Mouse (Mus musculus) heart, postnatal 0 days (tissue): Measurements from ENCODE around the gene Tomm34. TPM values are rescaled to one million over a fixed set of nuclear protein-coding genes. Genes with fewer than 3 reads are reported as not detected.
A peak's percentile ranks its signal among the peaks of the same experiment; 100 is the strongest.

Experiments
- ATAC-seq: fragments of 200-750 bp; cut with Nextera tagmentation; 2 replicates; pipeline ENCODE4 v1.8.0; 2017; ENCODE audit warnings: low read depth, moderate number of reproducible peaks, moderate library complexity; ENCODE audit not compliant: insufficient read depth
- DNase-seq: peaks from one replicate; pipeline ENCODE4 v3.0.0-alpha.2; 2016; ENCODE audit warnings: low spot score
- H3K27ac ChIP-seq: fragments of 300-500 bp; sonication (generic); 2 replicates; pipeline ENCODE4 v1.5.1; 2014; ENCODE audit warnings: low read depth, mild to moderate bottlenecking
- H3K27me3 ChIP-seq: fragments of 300-500 bp; sonication (generic); 2 replicates; pipeline ENCODE4 v1.6.1; 2014; ENCODE audit warnings: low read length, mixed read lengths; ENCODE audit not compliant: control insufficient read depth, insufficient read depth
- H3K36me3 ChIP-seq: fragments of 300-500 bp; sonication (generic); replicated peaks from 2 replicates; pipeline ENCODE4 v1.6.1; 2014; ENCODE audit warnings: low read length, mixed read lengths; ENCODE audit not compliant: control insufficient read depth, insufficient read depth
- H3K4me1 ChIP-seq: fragments of 300-500 bp; sonication (generic); 2 replicates; pipeline ENCODE4 v1.6.1; 2014; ENCODE audit warnings: antibody characterized with exemption; ENCODE audit not compliant: control insufficient read depth, insufficient read depth
- H3K4me2 ChIP-seq: fragments of 300-500 bp; sonication (generic); 2 replicates; pipeline ENCODE4 v1.6.1; 2014; ENCODE audit warnings: low read depth, mild to moderate bottlenecking, low read length, moderate library complexity
- H3K4me3 ChIP-seq: fragments of 300-500 bp; sonication (generic); 2 replicates; pipeline ENCODE4 v1.5.1; 2014; ENCODE audit warnings: low read depth, low read length
- H3K9ac ChIP-seq: fragments of 300-500 bp; sonication (generic); replicated peaks from 2 replicates; pipeline ENCODE4 v1.6.1; 2014; ENCODE audit warnings: low read depth, low read length, mixed read lengths
- H3K9me3 ChIP-seq: fragments of 300-500 bp; sonication (generic); replicated peaks from 2 replicates; pipeline ENCODE4 v1.6.1; 2016; ENCODE audit warnings: low read length; ENCODE audit not compliant: control insufficient read depth
- CTCF ChIP-seq: IDR thresholded peaks from 2 replicates; pipeline ENCODE4 v1.5.1; 2016; ENCODE audit warnings: antibody characterized with exemption, control low read depth, low read depth
- EP300 ChIP-seq: IDR thresholded peaks from 2 replicates; pipeline ENCODE4 v1.6.1; 2016; ENCODE audit warnings: antibody characterized with exemption, low read depth
- WGBS: fragments of 180-500 bp; shearing (Covaris S2); extraction: QIAGEN DNeasy Blood & Tissue Kit; methylation state at CpG from one replicate; pipeline ENCODE4 v1.1.7; 2014; 5-methylcytosine and 5-hydroxymethylcytosine counted together
- polyA plus RNA-seq: library from polyadenylated mRNA; unstranded; fragments of >200 nt; fragmentation: Nextera tagmentation; extraction: Ambion mirVana; gene quantifications from 2 replicates; pipeline ENCODE4 v1.2.1, GENCODE M21; 2015
- total RNA-seq: library from RNA; depleted of rRNA; stranded (reverse); fragments of >200 nt; gene quantifications from 2 replicates; pipeline ENCODE4 v1.2.3, GENCODE M21; 2014; ENCODE audit warnings: low replicate concordance

Gene Tomm34
- total and polyA plus RNA-seq, 2 experiments from 2014 or later, result 35.1 to 46.6 TPM

DNA sequence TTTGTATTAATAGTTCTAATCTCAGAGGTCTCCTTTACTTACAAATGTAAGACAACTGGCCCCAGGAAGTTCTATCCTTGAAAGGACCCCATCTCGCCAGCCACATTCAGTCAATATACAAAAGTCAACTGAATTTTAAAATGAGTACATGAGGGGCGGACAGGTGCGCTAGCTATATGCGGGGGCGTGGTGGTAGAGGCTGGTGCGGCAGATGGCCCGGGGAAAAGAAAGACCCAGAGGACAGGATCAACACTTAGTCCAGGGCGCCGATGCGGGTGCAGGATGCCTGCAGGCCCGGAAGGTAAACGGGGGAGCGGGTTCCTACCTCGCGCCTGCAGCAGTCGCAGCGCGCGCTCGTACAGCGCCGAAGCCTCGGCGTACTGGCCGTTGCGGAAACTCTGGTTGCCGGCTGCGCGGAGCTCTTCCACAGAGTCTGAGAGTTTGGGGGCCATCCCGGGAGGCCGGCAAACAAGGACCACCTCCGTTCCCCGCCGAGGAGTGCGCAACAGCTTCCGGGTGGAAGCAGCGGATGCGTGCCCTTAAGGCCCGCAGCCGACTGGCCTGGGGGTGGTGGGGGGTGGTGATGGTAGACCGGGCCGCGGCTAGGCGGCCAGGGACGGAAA is 716 bp downstream of the Tomm34 start, which contains the start of gene Stk4:
Gene Stk4, plus strand, starts transcription at position 181 of the 623 bp plus-strand sequence.
- no peak for TF ChIP-seq CTCF
- no peak for TF ChIP-seq EP300
- WGBS, result under 1% methylated on average over 44 of the region's 45 CpGs
- peak; percentile 37 for ATAC-seq

DNA sequence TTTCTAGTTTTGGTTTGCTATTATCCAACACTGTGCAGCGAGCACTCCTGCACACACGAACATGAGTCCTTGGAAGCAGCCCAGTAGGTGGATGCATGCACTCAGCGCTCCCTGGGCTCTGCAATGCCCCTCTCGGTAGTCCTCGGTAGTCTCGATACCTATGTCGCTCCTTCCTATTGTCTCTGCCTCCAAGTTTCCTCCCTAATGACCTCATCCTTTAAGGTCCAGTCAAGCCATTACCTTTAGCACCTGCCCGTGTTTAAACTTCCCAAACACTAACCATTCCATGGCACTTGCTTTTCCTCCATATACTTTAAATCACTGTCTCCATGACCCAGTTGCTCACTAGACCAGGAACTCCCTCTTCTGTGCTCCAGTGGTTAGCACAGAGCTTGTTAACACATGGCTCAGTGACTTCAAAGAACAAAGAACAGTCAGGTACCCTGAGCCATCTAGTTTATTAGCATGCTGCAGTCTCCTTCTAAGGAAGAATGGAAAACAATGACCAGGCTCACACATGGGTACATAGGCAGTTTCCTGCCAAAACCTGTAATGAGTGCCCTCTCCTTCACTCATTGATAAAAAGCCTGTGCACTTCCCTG is 11.2 kb downstream of the Tomm34 start:
- H3K4me1 ChIP-seq, result 0 out of 2 replicates have a peak, but pooled peaks cover 3% of the 10 kb centered on the region
- WGBS, result 89% methylated on average over 8 of the region's 8 CpGs
- no peak overlapping the region for H3K9ac ChIP-seq
- peaks cover 71% of the 10 kb centered on the region for H3K36me3 ChIP-seq
- DNase-seq (no peak), ATAC-seq (no peak)
- H3K4me3 ChIP-seq, result no peak overlapping the region
- TF ChIP-seq CTCF (no peak), EP300 (no peak)
- H3K9me3 ChIP-seq, result no peaks in the 10 kb centered on the region
- no peaks in the 10 kb centered on the region for H3K27me3 ChIP-seq
- no peak overlapping the region for H3K27ac ChIP-seq
- H3K4me2 ChIP-seq, result no peak overlapping the region

More for the DNA sequence above, 716 bp downstream of the Tomm34 start, which contains the start of gene Stk4:
- H3K27ac ChIP-seq, result peak within 1 kb of the TSS; percentile 85
- no peak for DNase-seq
- H3K4me2 ChIP-seq, result peak within 1 kb of the TSS; percentile 95
- peak within 1 kb of the TSS; percentile 91 for H3K9ac ChIP-seq
- no peaks in the 10 kb centered on the region for H3K27me3 ChIP-seq
- H3K9me3 ChIP-seq, result no peaks in the 10 kb centered on the region
- peak within 1 kb of the TSS; percentile 88 for H3K4me3 ChIP-seq
- peaks cover 11% of the 10 kb centered on the region for H3K36me3 ChIP-seq
- H3K4me1 ChIP-seq, result peaks cover 13% of the 10 kb centered on the region

DNA sequence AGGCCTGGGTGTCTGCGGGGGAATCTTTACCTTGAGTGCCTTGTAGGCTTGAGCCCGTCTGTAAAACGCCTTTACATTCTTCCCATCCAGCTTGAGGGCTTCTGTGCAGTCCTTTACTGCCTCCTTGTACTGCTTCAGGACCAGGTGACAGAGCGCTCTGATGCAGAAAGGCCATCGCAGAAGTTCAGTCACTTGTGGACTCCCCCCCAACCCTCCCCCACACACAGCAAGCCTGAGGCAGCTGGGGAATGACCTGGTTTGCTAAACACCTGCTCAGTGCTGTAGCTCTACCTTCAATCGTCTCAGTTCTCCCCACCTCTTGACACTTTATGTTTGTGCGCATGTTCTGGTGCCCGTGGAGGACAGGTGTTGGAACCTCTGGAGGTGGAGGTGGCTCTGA is 16.3 kb downstream of the Tomm34 start:
- TF ChIP-seq CTCF (no peak), EP300 (no peak)
- H3K27me3 ChIP-seq, result peaks cover 10% of the 10 kb centered on the region; the same call in 1 of the 2 replicates
- WGBS, result 82% methylated on average over 8 of the region's 8 CpGs
- no peak overlapping the region for H3K4me2 ChIP-seq
- peaks cover 14% of the 10 kb centered on the region for H3K4me1 ChIP-seq
- H3K36me3 ChIP-seq, result peaks cover 56% of the 10 kb centered on the region
- ATAC-seq, result no peak
- no peak for DNase-seq
- H3K27ac ChIP-seq, result peak overlapping the region; percentile 77; the same call in 1 of the 2 replicates
- H3K4me3 ChIP-seq, result no peak overlapping the region
- H3K9ac ChIP-seq, result no peak overlapping the region
- H3K9me3 ChIP-seq, result no peaks in the 10 kb centered on the region

DNA sequence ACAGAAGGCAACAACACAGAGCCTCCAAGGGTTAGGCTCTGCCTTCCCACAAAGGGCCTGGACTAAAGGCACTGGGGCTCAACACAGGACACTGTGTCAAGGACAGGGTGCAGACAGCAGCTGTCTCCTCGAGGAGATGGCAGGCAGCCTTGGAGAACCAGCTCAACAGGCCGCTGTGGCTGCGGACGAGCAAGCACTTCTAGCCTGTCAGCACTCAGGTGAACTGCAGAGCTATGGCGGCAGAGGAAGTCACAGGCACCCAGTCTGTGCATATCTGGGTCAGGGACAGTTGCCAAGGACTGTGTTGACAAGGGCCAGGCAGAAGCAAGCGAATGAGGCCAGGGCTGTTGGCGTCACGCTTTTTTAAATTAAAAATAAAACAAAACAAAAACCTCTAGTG is 17.2 kb downstream of the Tomm34 start:
- WGBS, result 22% methylated on average over 8 of the region's 8 CpGs
- DNase-seq (peak; percentile 86), ATAC-seq (peak; percentile 96)
- H3K9me3 ChIP-seq, result no peaks in the 10 kb centered on the region
- H3K4me2 ChIP-seq, result peak overlapping the region; percentile 23; the same call in 1 of the 2 replicates
- H3K27ac ChIP-seq, result peak overlapping the region; percentile 77
- no peak overlapping the region for H3K4me3 ChIP-seq
- peaks cover 47% of the 10 kb centered on the region for H3K36me3 ChIP-seq
- no peak overlapping the region for H3K9ac ChIP-seq
- TF ChIP-seq CTCF (no peak), EP300 (0 out of 2 replicates have a peak, but pooled peaks have one; percentile 48)
- H3K4me1 ChIP-seq, result peaks cover 14% of the 10 kb centered on the region
- peaks cover 15% of the 10 kb centered on the region; the same call in 1 of the 2 replicates for H3K27me3 ChIP-seq

DNA sequence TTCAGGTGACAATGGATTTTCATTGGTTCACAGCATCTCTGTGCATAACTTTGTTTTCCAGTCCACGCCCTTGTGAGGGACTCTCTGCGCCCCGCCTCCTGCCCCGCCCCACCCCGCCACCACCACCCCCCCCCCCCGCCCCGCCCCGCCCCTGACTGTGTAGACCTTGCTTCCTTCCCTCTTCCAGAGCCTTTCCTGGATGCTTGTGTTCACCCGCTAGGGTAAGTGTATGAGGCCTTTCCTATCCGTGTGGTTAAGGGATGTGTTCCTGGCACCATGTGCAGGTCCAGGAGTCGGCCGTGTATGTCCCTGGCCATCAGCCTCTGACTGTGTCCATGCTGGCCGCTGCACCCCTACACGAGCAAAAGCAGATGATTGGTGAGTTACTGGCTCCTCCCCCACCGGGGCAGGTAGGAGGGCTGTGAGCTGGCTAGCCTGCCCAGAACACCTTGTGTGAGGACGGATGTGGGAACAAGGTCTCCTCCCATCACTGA is 23.7 kb downstream of the Tomm34 start:
- Histone ChIP-seq H3K4me1 (no peaks in the 10 kb centered on the region), H3K9ac (no peak overlapping the region), H3K4me3 (no peak overlapping the region), H3K27ac (no peak overlapping the region), H3K36me3 (peaks cover 1% of the 10 kb centered on the region; the same call in 1 of the 2 replicates), H3K4me2 (peak overlapping the region; percentile 36), H3K27me3 (peaks cover 16% of the 10 kb centered on the region; the same call in 1 of the 2 replicates), H3K9me3 (no peaks in the 10 kb centered on the region)
- ATAC-seq (peak; percentile 55), DNase-seq (no peak)
- 14% methylated on average over 10 of the region's 16 CpGs for WGBS
- TF ChIP-seq EP300, result no peak
- TF ChIP-seq CTCF, result no peak
